Mouse (Mus musculus): ENCODE measurements around the gene Klkb1. TPM values are rescaled to one million over a fixed set of nuclear protein-coding genes. Genes with fewer than 3 reads are reported as not detected.

Klkb1 gene
- 28.9 and 32.7 TPM in 2 replicates for polyA plus RNA-seq (2012; rRNA removed)

DNA sequence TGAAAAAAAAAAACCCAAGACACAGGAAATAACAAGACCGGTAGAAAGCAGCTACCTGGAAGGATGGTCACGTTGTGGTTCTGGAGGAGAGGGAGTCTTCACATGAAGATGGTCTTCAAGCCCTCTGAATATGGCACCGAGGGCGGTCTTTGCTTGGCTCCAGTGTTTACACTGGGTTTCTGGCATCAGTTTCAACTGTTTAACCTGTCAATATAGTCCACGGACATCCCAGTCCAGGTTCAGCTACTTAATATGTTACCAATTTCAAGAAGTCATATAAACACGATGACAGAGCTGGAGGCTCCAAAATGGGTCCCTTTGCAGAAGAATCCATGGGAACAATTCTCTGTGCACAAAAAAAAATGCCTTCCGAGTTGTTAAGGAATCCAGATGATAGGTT, at the start of gene Klkb1:
TSS of gene Klkb1 (minus strand) at position 173 of the 400 bp plus-strand sequence.

DNA sequence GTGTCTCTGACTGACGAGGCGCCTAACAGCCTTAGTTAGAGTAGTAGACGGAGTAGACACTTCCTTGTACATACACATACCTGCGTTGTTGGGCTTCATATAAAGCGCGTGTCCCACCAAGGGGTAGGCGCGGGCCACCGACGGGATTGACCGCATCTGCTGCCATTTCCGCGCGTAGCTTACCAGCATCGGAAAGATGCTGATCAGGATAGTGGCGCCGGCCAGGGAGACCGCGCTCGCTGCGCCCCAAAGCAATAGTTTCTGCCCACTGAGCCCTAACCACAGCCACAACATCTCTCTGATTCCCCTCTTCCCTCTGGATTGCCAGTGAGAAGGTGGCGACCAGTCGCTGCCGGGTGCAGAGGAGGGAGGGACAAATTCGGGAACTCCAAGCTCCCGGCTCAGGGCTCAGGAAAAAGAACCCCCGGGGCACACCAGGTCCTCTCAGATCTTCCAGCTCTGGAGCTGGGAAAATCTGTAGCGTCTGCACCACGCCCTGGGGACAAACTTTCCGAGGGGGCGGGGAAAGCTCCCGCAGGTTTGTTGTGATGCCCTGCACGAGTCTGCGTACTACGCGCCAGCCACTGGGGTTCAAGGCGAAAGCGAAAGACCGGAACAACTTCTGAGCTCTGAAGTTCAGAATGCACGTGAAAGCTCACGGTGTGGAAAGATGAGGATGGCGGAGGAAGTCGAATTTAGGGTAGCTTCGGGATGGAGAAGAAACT, 38.2 kb upstream of the Klkb1 start, which contains the start of gene Cyp4v3:
TSS of gene Cyp4v3 (minus strand) at position 532 of the 725 bp plus-strand sequence.

DNA sequence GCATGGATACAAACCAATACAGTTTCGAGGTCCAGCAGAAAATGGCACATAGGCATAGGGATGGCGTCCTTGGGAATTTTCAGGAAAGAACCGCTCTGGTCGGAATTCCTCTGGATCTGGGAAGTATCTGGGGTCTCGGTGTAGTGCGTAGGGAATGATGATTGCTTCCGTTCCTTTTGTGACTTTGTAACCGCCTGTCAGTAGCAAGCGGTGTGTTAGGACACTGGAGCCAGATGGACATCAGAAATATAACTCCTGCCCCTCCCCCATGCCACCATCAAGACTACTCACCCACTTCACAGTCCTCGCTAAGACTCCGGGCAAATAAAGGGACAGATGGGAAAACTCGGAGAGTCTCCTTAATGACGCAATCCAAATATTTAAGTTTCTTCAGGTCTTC, 13.7 kb upstream of the Klkb1 start, which contains the start of gene Gm45753:
TSS of gene Gm45753 (minus strand) at position 101 of the 400 bp plus-strand sequence.

DNA sequence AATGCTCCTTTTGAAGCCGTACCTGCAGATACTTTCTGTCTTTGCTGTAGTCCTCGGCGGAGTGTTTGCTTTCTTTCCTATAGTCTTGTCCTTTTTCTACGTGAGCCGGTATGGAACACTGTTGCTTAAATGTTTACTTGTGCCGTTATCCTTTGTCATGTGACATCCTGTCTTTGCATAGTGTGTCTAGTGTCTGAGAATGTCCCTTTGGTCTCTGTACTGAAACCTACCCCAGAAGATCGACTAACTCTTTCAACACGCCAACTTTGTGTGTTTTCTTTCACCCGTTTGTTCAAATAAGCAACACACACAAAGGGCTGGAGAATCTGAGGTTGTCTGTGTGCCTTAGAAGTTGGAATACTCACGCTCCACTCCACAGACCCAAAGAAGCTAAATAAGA, 32.7 kb downstream of the Klkb1 start, which contains the start of gene F11:
TSS of gene F11 (minus strand) at position 112 of the 400 bp plus-strand sequence.

Other genes with a start within 250 kb of the Klkb1 start
- 0.04 TPM in 1 of 2 replicates, not detected in the other for gene Mtnr1a, start 225.7 kb downstream of the Klkb1 start, polyA plus RNA-seq (2012; rRNA removed)
- 73.9 and 77.5 TPM in 2 replicates for gene F11, start 32.8 kb downstream of the Klkb1 start, polyA plus RNA-seq (2012; rRNA removed)
- 0.41 and 0.52 TPM in 2 replicates for gene Gm45753, start 13.6 kb upstream of the Klkb1 start, polyA plus RNA-seq (2012; rRNA removed)
- gene Cyp4v3, start 38.4 kb upstream of the Klkb1 start, polyA plus RNA-seq (2012; rRNA removed) = 7.7 and 8.2 TPM in 2 replicates
- gene Fam149a, start 87.4 kb upstream of the Klkb1 start, polyA plus RNA-seq (2012; rRNA removed) = 1.4 and 1.5 TPM in 2 replicates
- 1.6 and 1.8 TPM in 2 replicates for gene Tlr3, start 116.2 kb upstream of the Klkb1 start, polyA plus RNA-seq (2012; rRNA removed)
- gene Sorbs2, start 212.9 kb upstream of the Klkb1 start, polyA plus RNA-seq (2012; rRNA removed) = 8.7 and 9.3 TPM in 2 replicates